Mouse (Mus musculus) forebrain, embryonic 16.5 days (tissue): Measurements from ENCODE around the gene Celf5. TPM values are rescaled to one million over a fixed set of nuclear protein-coding genes. Genes with fewer than 3 reads are reported as not detected.

ENCODE experiments used
- ATAC-seq: fragments of 200-750 bp; cut with Nextera tagmentation; 2 replicates; pipeline ENCODE4 v1.8.0; 2017; ENCODE audit warnings: mild to moderate bottlenecking, moderate library complexity
- H3K27ac ChIP-seq: fragments of 300-500 bp; sonication (generic); 2 replicates; pipeline ENCODE4 v1.5.1; 2014; ENCODE audit warnings: low read length, control low read depth
- H3K27me3 ChIP-seq: fragments of 300-500 bp; sonication (generic); replicated peaks from 2 replicates; pipeline ENCODE4 v1.6.1; 2014; ENCODE audit warnings: low read length; ENCODE audit not compliant: control insufficient read depth, insufficient read depth
- H3K36me3 ChIP-seq: fragments of 300-500 bp; sonication (generic); 2 replicates; pipeline ENCODE4 v1.6.1; 2014; ENCODE audit not compliant: control insufficient read depth, insufficient read depth
- H3K4me1 ChIP-seq: fragments of 300-500 bp; sonication (generic); replicated peaks from 2 replicates; pipeline ENCODE4 v1.6.1; 2014; ENCODE audit warnings: low read length; ENCODE audit not compliant: control insufficient read depth, insufficient read depth
- H3K4me2 ChIP-seq: fragments of 300-500 bp; sonication (generic); 2 replicates; pipeline ENCODE4 v1.6.1; 2014; ENCODE audit warnings: mild to moderate bottlenecking, low read length, control low read depth
- H3K4me3 ChIP-seq: fragments of 300-500 bp; sonication (generic); replicated peaks from 2 replicates; pipeline ENCODE4 v1.5.1; 2014; ENCODE audit warnings: mild to moderate bottlenecking, low read length, control low read depth
- H3K9ac ChIP-seq: fragments of 300-500 bp; sonication (generic); replicated peaks from 2 replicates; pipeline ENCODE4 v1.6.1; 2014; ENCODE audit warnings: low read depth, low read length, control low read depth
- H3K9me3 ChIP-seq: fragments of 300-500 bp; sonication (generic); 2 replicates; pipeline ENCODE4 v1.6.1; 2016; ENCODE audit warnings: low read length; ENCODE audit not compliant: control insufficient read depth
- WGBS: fragments of 180-500 bp; shearing (Covaris S2); extraction: QIAGEN DNeasy Blood & Tissue Kit; methylation state at CpG from one replicate; pipeline ENCODE4 v1.1.7; 2014; 5-methylcytosine and 5-hydroxymethylcytosine counted together
- polyA plus RNA-seq: library from polyadenylated mRNA; unstranded; fragments of >200 nt; fragmentation: Nextera tagmentation; extraction: Ambion mirVana; gene quantifications from 2 replicates; pipeline ENCODE4 v1.2.1, GENCODE M21; 2015

Gene Celf5
- polyA plus RNA-seq, 1 experiment from 2014 or later: 93.0 TPM

- 68% methylated on average over 17 of the region's 17 CpGs for WGBS
- Histone ChIP-seq H3K27ac (peak overlapping the region; percentile 85), H3K4me1 (peaks cover 64% of the 10 kb centered on the region)
These were observed 66.8 kb downstream of the Celf5 start for GRCm38 (mm10) chr10:81415549-81416310.

GRCm38 (mm10) chr10:81415146-81415545, 67.4 kb downstream of the Celf5 start:
- H3K4me3 ChIP-seq: no peak overlapping the region
- no peaks in the 10 kb centered on the region for H3K27me3 ChIP-seq
- H3K9me3 ChIP-seq: no peaks in the 10 kb centered on the region
- WGBS: 75% methylated on average over 5 of the region's 5 CpGs
- H3K4me1 ChIP-seq: peaks cover 64% of the 10 kb centered on the region
- ATAC-seq: no peak
- no peak overlapping the region for H3K9ac ChIP-seq
- H3K27ac ChIP-seq: no peak overlapping the region
- H3K36me3 ChIP-seq: no peaks in the 10 kb centered on the region
- H3K4me2 ChIP-seq: no peak overlapping the region

More at GRCm38 (mm10) chr10:81415549-81416310, 66.8 kb downstream of the Celf5 start:
- H3K9me3 ChIP-seq: no peaks in the 10 kb centered on the region
- ATAC-seq: no peak
- H3K27me3 ChIP-seq: no peaks in the 10 kb centered on the region
- no peak overlapping the region for H3K4me2 ChIP-seq
- no peak overlapping the region for H3K9ac ChIP-seq
- no peak overlapping the region for H3K4me3 ChIP-seq
- H3K36me3 ChIP-seq: no peaks in the 10 kb centered on the region

GRCm38 (mm10) chr10:81414682-81415081, 67.8 kb downstream of the Celf5 start:
- no peaks in the 10 kb centered on the region for H3K9me3 ChIP-seq
- no peak overlapping the region for H3K4me2 ChIP-seq
- ATAC-seq: no peak
- no peak overlapping the region for H3K9ac ChIP-seq
- peaks cover 64% of the 10 kb centered on the region for H3K4me1 ChIP-seq
- H3K36me3 ChIP-seq: no peaks in the 10 kb centered on the region
- H3K27ac ChIP-seq: no peak overlapping the region
- no peak overlapping the region for H3K4me3 ChIP-seq
- H3K27me3 ChIP-seq: no peaks in the 10 kb centered on the region

GRCm38 (mm10) chr10:81413310-81414261, 68.9 kb downstream of the Celf5 start:
- 28% methylated on average over 26 of the region's 26 CpGs for WGBS
- peak overlapping the region; percentile 45; the same call in 1 of the 2 replicates for H3K9ac ChIP-seq
- ATAC-seq: no peak
- no peaks in the 10 kb centered on the region for H3K9me3 ChIP-seq
- peak overlapping the region; percentile 17 for H3K4me2 ChIP-seq
- no peak overlapping the region for H3K4me3 ChIP-seq
- H3K27me3 ChIP-seq: no peaks in the 10 kb centered on the region
- H3K4me1 ChIP-seq: peaks cover 60% of the 10 kb centered on the region
- no peak overlapping the region for H3K27ac ChIP-seq
- no peaks in the 10 kb centered on the region for H3K36me3 ChIP-seq

GRCm38 (mm10) chr10:81412586-81413309, 69.8 kb downstream of the Celf5 start:
- Histone ChIP-seq H3K9ac (no peak overlapping the region), H3K36me3 (no peaks in the 10 kb centered on the region), H3K4me3 (no peak overlapping the region), H3K9me3 (no peaks in the 10 kb centered on the region), H3K27me3 (no peaks in the 10 kb centered on the region), H3K27ac (peak overlapping the region; percentile 76), H3K4me1 (peaks cover 59% of the 10 kb centered on the region), H3K4me2 (no peak overlapping the region)
- ATAC-seq: no peak
- 75% methylated on average over 16 of the region's 16 CpGs for WGBS

- peak overlapping the region; percentile 3; the same call in 1 of the 2 replicates for H3K9ac ChIP-seq
These were observed 70.8 kb downstream of the Celf5 start for GRCm38 (mm10) chr10:81411471-81412400.

GRCm38 (mm10) chr10:81410981-81411380, 71.5 kb downstream of the Celf5 start:
- H3K27ac ChIP-seq: peak overlapping the region; percentile 76; the same call in 1 of the 2 replicates
- no peak overlapping the region for H3K9ac ChIP-seq
- H3K4me3 ChIP-seq: no peak overlapping the region
- ATAC-seq: no peak
- 74% methylated on average over 9 of the region's 9 CpGs for WGBS
- H3K9me3 ChIP-seq: no peaks in the 10 kb centered on the region
- no peak overlapping the region for H3K4me2 ChIP-seq
- peaks cover 50% of the 10 kb centered on the region for H3K4me1 ChIP-seq
- H3K36me3 ChIP-seq: peaks cover 7% of the 10 kb centered on the region; the same call in 1 of the 2 replicates
- no peaks in the 10 kb centered on the region for H3K27me3 ChIP-seq

More at GRCm38 (mm10) chr10:81411471-81412400, 70.8 kb downstream of the Celf5 start:
- ATAC-seq: no peak
- no peaks in the 10 kb centered on the region for H3K9me3 ChIP-seq
- H3K4me3 ChIP-seq: no peak overlapping the region
- peaks cover 57% of the 10 kb centered on the region for H3K4me1 ChIP-seq
- no peak overlapping the region for H3K4me2 ChIP-seq
- peak overlapping the region; percentile 76 for H3K27ac ChIP-seq
- H3K27me3 ChIP-seq: no peaks in the 10 kb centered on the region
- WGBS: 54% methylated on average over 17 of the region's 18 CpGs
- H3K36me3 ChIP-seq: peaks cover 3% of the 10 kb centered on the region; the same call in 1 of the 2 replicates

GRCm38 (mm10) chr10:81410350-81410749, 72.2 kb downstream of the Celf5 start:
- no peaks in the 10 kb centered on the region for H3K9me3 ChIP-seq
- H3K27ac ChIP-seq: no peak overlapping the region
- H3K4me3 ChIP-seq: no peak overlapping the region
- H3K9ac ChIP-seq: no peak overlapping the region
- no peak overlapping the region for H3K4me2 ChIP-seq
- H3K4me1 ChIP-seq: peaks cover 50% of the 10 kb centered on the region
- H3K27me3 ChIP-seq: no peaks in the 10 kb centered on the region
- ATAC-seq: no peak
- peaks cover 7% of the 10 kb centered on the region; the same call in 1 of the 2 replicates for H3K36me3 ChIP-seq
- WGBS: 67% methylated on average over 4 of the region's 4 CpGs
